ENCODE assay signal across 30 mouse cellular contexts in genomic region chr1:166804333-166804732, GRCm38 (mm10).
"Had no signal": no experiment of that assay in that cellular context is flagged by ENCODE, and none has a peak within 500 bp of the region (broad histone marks: within the 10 kb centered on the region; RNA-seq: fewer than 3 reads in every experiment).

No protein-coding gene starts in this region.

- H3K27ac ChIP-seq: limb, embryonic 10.5 days; limb, embryonic 12.5 days; limb, embryonic 13.5 days; limb, embryonic 15.5 days; liver, embryonic 12.5 days; liver, embryonic 13.5 days; liver, embryonic 14.5 days; liver, embryonic 15.5 days; lung, embryonic 15.5 days; macrophage; midbrain, embryonic 10.5 days; midbrain, embryonic 12.5 days; midbrain, embryonic 13.5 days; midbrain, embryonic 15.5 days; neural tube, embryonic 12.5 days had no signal

- H3K27me3 ChIP-seq: limb, embryonic 12.5 days; limb, embryonic 13.5 days; limb, embryonic 15.5 days; liver, embryonic 12.5 days; liver, embryonic 13.5 days; liver, embryonic 15.5 days; lung, embryonic 15.5 days; megakaryocyte, embryonic 14.5 days; midbrain, embryonic 12.5 days; midbrain, embryonic 13.5 days; midbrain, embryonic 15.5 days; neural tube, embryonic 12.5 days had no signal

- DNase-seq: left cerebral cortex, postnatal 4 days; liver; liver, embryonic 13.5 days; liver, postnatal 0 days; lung, adult 18-20 months; lung, adult 2 months; lung, embryonic 14.5 days; lung, postnatal 10 days; lung, postnatal 14 days; lung, postnatal 36 days; lung, postnatal 4 days; midbrain, embryonic 14.5 days had no signal

- H3K36me3 ChIP-seq: limb, embryonic 10.5 days; limb, embryonic 12.5 days; limb, embryonic 13.5 days; limb, embryonic 15.5 days; liver, embryonic 12.5 days; liver, embryonic 13.5 days; liver, embryonic 15.5 days; lung, embryonic 15.5 days; midbrain, embryonic 10.5 days; midbrain, embryonic 12.5 days; midbrain, embryonic 13.5 days; midbrain, embryonic 15.5 days; neural tube, embryonic 12.5 days had no signal

- H3K4me3 ChIP-seq: limb, embryonic 10.5 days; limb, embryonic 12.5 days; limb, embryonic 13.5 days; limb, embryonic 15.5 days; liver, embryonic 12.5 days; liver, embryonic 13.5 days; liver, embryonic 15.5 days; lung, embryonic 15.5 days; megakaryocyte, embryonic 14.5 days; midbrain, embryonic 10.5 days; midbrain, embryonic 12.5 days; midbrain, embryonic 13.5 days; midbrain, embryonic 15.5 days; myocyte; neural tube, embryonic 12.5 days had no signal

- H3K4me1 ChIP-seq: limb, embryonic 10.5 days; limb, embryonic 12.5 days; limb, embryonic 13.5 days; limb, embryonic 15.5 days; liver, embryonic 12.5 days; liver, embryonic 13.5 days; liver, embryonic 15.5 days; lung, embryonic 15.5 days; midbrain, embryonic 12.5 days; midbrain, embryonic 13.5 days; midbrain, embryonic 15.5 days; neural tube, embryonic 12.5 days had no signal

- ATAC-seq: liver, embryonic 12.5 days; liver, postnatal 0 days; lung, postnatal 0 days; midbrain, embryonic 13.5 days; midbrain, embryonic 15.5 days; midbrain, embryonic 16.5 days had no signal

- H3K9ac ChIP-seq: limb, embryonic 12.5 days; limb, embryonic 13.5 days; limb, embryonic 15.5 days; liver, embryonic 12.5 days; liver, embryonic 13.5 days; liver, embryonic 14.5 days; liver, embryonic 15.5 days; liver, postnatal 0 days; lung, embryonic 14.5 days; lung, embryonic 15.5 days; midbrain, embryonic 12.5 days; midbrain, embryonic 13.5 days; midbrain, embryonic 15.5 days; neural tube, embryonic 12.5 days had no signal

- H3K9me3 ChIP-seq: limb, embryonic 10.5 days; limb, embryonic 12.5 days; limb, embryonic 13.5 days; limb, embryonic 15.5 days; liver, embryonic 12.5 days; liver, embryonic 13.5 days; liver, embryonic 15.5 days; lung, embryonic 15.5 days; megakaryocyte, embryonic 14.5 days; midbrain, embryonic 10.5 days; midbrain, embryonic 12.5 days; midbrain, embryonic 13.5 days; midbrain, embryonic 15.5 days; neural tube, embryonic 12.5 days had no signal
